Mouse (Mus musculus): ENCODE measurements at regions not wholly inside any gene's neighbourhood (a gene's known extent, or its start where the extent isn't known, plus 50 kb on each side); places are given as distances from the start of the nearest gene placed in this dataset.

GRCm38 (mm10) chr11:114611690-114612089 is 56.6 kb upstream of the Rpl38 start:
- DNase-seq, result no peak

- no peak for DNase-seq
These were observed 60.3 kb upstream of the Rpl38 start for GRCm38 (mm10) chr11:114608009-114608408.

GRCm38 (mm10) chr11:114603108-114603507 is 65.2 kb upstream of the Rpl38 start:
- no peak for DNase-seq

GRCm38 (mm10) chr11:114597225-114597624 is 71.1 kb upstream of the Rpl38 start:
- no peak for DNase-seq

GRCm38 (mm10) chr11:114592961-114593360 is 75.4 kb upstream of the Rpl38 start:
- no peak for DNase-seq

- DNase-seq, result no peak
These were observed 79.8 kb upstream of the Rpl38 start for GRCm38 (mm10) chr11:114588554-114588953.

DNA sequence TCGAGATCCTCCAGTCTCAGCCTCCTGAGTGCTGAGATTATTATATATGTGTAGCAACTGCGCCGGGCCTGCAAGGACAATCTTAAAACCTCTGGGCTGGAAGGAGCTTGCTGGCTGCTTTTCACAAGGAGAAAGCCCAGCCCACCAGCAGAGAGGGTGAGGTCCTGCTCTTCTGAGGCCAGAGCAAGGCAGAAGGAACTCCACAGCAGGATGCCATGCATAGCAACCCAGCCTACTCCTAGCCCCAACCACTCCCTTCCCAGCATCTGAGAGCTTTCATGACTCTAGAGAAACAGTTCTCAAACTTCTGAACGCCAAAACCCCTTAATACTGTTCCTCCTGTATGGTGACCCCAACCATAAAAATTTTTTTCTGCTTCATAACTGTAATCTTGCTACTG is 80.3 kb upstream of the Rpl38 start:
- no peak for DNase-seq

DNA sequence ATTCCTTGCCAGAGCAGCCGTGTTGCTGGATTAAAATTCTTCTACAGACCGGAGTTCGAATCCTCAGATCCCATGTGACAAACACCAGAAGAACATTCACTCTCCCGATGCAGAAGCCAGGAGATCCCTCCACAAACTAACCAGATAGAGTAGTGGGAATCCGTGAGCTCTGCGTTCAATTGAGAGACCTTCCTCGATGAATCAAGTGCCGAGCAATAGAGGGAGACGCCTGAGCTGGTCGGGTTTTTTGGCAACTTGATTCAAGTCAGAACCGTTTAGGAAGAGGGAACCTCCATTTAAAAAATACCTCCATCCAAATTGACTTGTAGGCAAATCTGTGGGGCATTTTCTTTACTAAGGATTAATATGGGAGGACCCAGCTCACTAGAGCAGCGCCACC is 81.9 kb upstream of the Rpl38 start:
- DNase-seq, result no peak

GRCm38 (mm10) chr11:114584804-114585203 is 83.5 kb upstream of the Rpl38 start:
- no peak for DNase-seq

DNA sequence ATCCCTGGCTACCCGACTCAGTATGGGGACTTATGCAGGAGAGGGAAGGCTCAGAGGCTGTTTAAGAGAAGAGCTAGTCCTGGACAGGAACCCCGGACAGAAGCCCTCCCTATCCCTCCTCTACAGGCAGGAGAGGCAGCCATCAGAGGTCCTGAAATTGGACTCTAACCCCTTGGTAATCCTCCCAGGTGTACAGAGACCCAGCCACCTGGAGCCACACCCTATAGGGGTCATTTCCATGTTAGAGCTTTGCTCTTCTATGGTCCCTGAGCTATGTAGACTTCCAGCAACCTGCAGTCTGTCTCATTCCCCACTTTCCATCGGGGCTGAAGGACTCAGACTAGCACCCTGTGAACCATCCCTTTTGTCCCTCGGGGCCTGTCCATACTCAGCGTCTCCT is 84.2 kb upstream of the Rpl38 start:
- DNase-seq, result no peak

DNA sequence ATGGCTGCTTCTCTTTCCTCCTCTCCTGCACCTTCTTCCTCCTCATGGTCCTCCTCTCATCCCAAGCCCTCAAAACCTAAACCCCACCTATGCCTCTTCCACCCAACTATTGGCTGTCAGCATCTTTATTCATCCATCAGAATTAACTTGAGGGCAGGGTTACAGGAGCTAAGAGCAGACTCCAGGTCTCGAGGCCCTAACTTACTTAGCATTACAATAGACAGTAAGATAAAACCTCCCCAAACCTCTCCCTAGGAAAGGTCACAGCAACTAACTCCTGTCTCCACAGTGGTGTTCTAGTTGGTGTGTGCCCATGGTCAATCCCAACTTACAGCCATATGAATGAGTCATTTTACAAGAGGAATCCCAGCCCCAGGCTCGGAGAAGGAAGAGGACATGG is 88.3 kb upstream of the Rpl38 start:
- no peak for DNase-seq

- no peak for DNase-seq
These were observed 89.8 kb upstream of the Rpl38 start for GRCm38 (mm10) chr11:114578551-114578950.

DNA sequence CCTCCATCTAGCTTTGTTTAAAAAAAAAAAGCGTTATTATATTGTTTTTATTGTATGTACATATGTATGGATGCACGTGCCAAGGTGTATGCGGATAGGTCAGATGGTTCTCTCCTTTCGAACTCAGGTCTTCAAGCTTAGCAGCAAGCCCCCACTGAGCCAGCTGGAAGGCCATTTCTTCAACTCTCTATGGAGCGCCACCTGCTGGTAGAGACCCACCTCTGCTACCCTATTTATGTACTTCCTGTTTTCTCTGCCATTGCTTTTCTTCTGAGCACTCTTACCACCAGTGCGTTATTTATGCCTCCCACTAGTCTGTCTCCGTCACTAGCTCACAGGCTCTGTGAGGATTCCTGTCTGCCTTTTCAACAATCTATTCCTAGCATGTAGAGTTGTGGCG is 91.5 kb upstream of the Rpl38 start:
- DNase-seq, result no peak

DNA sequence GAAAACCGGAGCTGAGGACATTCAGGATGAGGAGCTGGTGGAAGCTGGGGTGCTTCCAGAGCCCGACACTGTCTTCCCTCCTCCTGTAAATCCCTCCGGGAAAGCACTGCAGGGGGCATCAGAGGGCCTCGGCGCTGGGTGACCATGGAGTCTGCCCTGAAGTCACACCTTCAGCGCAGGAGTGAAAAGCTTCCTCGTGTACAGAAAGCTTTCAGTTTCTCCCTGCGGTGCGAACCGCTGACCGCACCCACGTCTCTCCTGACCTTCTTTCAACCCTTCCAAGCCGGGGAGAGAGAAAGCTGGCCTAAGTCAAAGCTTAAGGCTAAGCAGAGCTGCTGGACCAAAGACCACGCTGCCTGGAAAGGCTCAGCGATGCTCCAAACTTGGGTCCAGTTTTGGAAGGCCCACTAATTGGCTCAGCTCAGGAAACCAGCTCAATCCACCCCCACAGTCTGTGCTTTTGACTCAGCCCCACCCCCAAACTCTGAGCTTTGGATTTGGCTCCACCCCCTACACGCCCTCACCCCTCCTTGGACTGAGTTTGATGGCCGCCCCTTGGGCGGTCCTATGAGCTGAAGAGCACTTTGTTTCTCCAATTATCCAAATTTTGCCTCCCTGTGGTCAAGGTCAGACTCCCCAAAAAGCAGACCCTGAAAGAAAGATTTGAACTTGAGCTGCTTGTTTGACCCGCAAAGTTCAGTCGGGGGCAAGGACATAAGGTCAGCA is 97.0 kb upstream of the Rpl38 start:
- no peak for DNase-seq

GRCm38 (mm10) chr11:114570076-114570475 is 98.2 kb upstream of the Rpl38 start:
- DNase-seq, result no peak

DNA sequence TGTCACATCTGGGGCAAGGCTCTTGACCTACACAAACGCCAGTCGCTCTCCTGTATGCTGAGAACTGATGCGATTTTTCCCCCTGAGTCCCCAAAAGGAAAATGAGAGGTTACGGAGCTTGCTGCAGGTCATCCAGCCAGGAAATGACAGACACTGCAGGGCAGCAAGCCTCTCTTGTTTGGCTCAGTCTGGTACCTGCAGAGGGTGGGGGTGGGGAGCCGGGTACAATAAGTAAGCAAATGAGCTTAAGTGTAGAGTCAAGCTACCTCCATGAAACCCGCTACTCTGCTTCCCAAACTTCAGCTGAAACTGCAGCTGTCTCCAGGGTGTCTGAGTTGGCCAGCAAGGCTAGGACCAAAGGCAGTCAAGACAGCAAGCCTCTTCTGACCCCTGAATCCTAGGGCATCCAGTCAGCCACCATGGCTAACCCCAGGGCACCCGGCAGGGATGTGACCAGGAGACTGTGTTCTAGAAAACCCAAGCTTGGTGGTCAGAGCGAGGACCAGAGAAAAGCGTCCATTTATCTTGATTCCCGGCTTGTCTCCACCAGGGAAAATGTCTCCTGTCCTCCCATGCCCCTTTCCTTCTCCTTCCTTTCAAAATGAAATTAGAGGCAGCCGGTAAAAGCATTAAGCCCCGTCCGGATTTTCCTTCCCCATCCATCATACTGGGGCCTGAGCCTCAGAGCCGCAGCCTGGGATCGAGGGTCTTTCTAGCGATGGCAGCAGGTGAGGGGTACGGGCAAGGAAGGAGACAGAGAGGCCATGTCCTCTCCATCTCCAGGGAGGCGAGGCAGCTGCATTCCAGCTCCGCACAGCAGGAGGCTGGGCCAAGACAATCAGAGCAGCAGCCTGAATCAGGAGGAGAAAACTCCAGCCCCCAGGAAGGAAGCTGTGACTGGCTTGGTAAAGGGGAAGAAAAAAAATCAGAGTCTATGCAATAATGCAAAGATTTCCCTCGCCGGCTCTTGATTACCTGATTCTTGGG is 100.2 kb upstream of the Rpl38 start:
- no peak for DNase-seq

DNA sequence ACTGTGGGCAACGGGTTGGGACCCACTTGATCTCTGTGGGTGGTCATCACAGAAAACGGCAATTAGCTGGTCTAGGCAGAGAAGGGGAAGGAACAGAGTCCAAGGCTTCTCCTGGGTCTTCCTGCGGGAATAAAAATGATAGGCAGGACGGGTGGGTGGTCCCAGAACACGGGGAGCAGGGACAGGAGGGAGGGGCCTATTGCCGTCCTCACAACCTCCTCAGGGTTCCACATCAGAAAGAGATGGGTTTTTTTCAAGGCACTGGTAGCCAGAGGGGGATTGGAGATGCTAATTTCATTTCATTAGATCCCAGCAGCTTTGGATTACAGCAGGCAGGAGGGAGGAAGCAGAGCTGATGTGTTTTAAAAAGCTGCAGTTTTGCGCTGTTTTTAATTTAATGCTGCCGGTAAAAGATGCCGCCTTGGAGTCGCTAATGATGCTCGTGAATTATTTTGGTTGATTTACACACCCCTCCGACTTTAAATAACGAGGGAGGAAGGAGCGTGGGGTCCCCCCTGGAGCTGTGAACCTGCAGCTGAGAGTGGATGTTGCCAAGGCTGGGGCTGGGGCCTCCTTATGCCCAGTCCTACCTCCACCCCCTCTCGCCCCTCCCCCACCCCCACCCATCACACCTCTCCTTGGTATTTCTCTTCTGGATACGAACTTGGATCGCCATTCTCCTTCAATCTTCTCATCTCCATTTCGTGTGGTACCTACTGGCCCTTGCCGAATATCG is 101.1 kb upstream of the Rpl38 start:
- DNase-seq, result no peak

DNA sequence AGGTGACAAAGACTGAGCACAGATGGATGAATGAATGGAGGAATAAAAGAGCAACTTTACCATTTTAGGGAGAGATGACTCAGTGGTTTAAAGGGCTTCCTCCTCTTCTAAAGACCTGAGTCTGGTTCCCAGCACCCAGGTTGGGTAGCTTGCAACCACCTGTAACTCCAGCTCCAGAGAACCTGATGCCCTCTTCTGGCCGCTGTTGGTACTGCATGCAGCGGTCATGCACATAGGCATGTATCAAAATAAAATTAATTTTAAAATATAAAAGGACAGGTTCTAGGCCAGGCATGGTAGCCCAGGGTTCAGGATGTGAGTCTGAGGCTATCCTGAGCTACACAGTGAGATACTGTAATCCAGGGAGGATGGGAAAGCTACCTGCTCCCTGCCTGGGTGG is 103.4 kb upstream of the Rpl38 start:
- no peak for DNase-seq

DNA sequence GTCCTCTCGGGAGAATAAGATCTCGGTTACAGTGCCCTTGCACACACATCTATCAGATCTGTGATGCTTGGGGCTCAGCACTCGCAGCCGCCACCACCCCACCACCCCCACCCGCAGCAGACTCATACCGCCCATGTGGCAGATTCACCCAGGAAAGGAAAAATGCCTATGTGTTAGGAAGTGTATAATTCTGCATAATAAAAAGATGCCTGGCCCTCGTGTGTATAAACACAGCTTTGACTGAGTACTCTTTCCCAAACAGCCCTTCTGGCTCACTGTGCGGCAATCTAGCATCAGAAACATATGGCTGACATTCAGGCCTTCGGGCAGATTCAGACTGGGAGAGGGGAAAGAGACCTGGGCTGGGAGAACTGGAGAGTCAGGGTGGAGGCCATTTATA is 105.2 kb upstream of the Rpl38 start:
- DNase-seq, result no peak

GRCm38 (mm10) chr11:114554576-114554975 is 113.7 kb upstream of the Rpl38 start:
- DNase-seq, result no peak

DNA sequence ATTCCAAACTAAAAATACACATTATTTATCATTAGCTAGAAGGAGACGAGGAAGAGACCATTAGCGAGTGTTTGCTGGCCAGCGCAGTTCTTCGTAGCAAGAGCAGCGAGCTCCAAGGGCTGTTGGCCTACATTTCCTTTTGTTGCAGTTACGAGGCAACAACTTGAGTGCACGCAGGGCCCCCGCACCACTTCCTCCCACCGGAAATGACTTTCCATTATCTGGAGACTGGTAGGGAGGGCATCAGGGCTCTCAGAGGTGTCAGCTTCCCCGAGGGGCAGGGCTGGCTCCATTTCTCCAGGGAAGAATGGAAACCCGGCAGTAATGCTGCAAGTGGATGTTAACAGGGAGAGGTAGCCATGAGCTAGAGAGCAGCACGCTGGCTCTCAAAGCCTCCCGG is 114.3 kb upstream of the Rpl38 start:
- DNase-seq, result no peak

GRCm38 (mm10) chr11:114552176-114552575 is 116.1 kb upstream of the Rpl38 start:
- peak; percentile 31 for DNase-seq

DNA sequence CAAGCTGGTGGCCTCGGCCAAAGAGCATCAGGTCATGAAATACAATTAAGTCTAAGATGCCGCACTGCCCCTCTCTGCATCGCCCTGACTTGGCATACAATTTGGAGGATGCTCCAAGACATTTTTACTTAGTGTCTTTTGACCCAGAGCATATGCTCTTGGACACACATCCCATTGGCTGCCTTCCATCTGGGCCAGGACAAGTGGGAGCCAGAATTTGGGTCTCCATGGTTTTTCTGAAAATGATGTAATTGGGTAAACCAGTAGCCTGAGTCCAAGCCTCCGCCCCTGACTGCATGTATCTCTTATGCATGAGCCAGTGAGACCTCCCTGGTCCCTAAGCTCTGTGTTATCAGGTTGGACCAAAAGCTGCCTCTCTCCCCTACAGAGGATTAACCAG is 117.1 kb upstream of the Rpl38 start:
- DNase-seq, result no peak
